Mouse (Mus musculus) ES-E14 (cell line): ENCODE results near the gene Acp2.

Source experiments
- CHD2 ChIP-seq: IDR thresholded peaks from 2 replicates; pipeline ENCODE4 v1.6.1; 2014; ENCODE audit warnings: mild to moderate bottlenecking, low read depth, low read length, inconsistent platforms
- HCFC1 ChIP-seq: IDR thresholded peaks from 2 replicates; pipeline ENCODE4 v1.6.1; 2012; ENCODE audit warnings: low read length, inconsistent platforms, borderline replicate concordance; ENCODE audit not compliant: insufficient read depth
- MAFK ChIP-seq: IDR thresholded peaks from 2 replicates; pipeline ENCODE4 v1.6.1; 2014; ENCODE audit warnings: mild to moderate bottlenecking, low read depth, low read length, inconsistent platforms; ENCODE audit not compliant: insufficient read depth
- ZC3H11A ChIP-seq: IDR thresholded peaks from 2 replicates; pipeline ENCODE4 v1.6.1; 2012; ENCODE audit warnings: low read depth, mild to moderate bottlenecking, inconsistent platforms, low read length, borderline replicate concordance
- ZNF384 ChIP-seq: IDR thresholded peaks from 2 replicates; pipeline ENCODE4 v1.6.1; 2012; ENCODE audit warnings: low read depth, low read length, inconsistent platforms

DNA sequence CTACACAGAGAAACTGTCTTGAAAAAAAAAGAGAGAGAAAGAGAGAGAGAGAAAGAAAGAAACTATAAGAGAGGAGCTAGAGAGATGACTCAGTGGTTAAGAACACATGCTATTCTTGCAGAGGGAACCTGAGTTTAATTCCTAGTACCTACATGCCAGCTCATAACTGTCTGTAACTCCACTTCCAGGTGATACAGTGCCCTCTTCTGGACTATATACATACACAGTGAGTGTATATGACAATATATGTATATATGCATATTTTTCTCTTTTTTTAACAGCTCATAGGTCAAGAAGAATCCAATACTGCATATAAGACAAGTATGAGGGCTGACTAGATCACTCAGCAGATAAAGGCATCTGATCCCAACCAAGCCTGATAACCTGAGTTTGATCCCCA is 10.6 kb downstream of the Acp2 start:
- TF ChIP-seq CHD2: no peak
- TF ChIP-seq ZNF384: no peak
- TF ChIP-seq HCFC1: no peak
- no peak for TF ChIP-seq MAFK
- TF ChIP-seq ZC3H11A: no peak
